Mouse (Mus musculus): ENCODE results near the gene Mycbp. TPM values are rescaled to one million over a fixed set of nuclear protein-coding genes. Genes with fewer than 3 reads are reported as not detected.
"Not testable (repeated sequence)": the region's sequence is repeated elsewhere in the genome, so short reads cannot be mapped to it uniquely, and the experiment has no call there.

Mycbp gene
- polyA plus RNA-seq, 1 experiment from 2014 or later = 65.6 TPM

- H3K9ac ChIP-seq; ATAC-seq (ENCODE audit: insufficient number of reproducible peaks, low FRiP score); H3K27me3 ChIP-seq (replicated peaks); H3K4me1 ChIP-seq (replicated peaks); H3K9me3 ChIP-seq (replicated peaks); H3K4me3 ChIP-seq; H3K27ac ChIP-seq (ENCODE audit: poor library complexity, severe bottlenecking); H3K4me2 ChIP-seq: not testable (repeated sequence)
- 74% methylated on average over 7 of the region's 7 CpGs for WGBS
- H3K36me3 ChIP-seq = peaks cover 14% of the 10 kb centered on the region
Measured at GRCm38 (mm10) chr4:123940878-123941277, 36.2 kb downstream of the Mycbp start.

- ATAC-seq (ENCODE audit: insufficient number of reproducible peaks, low FRiP score) = no peak
- no peaks in the 10 kb centered on the region for H3K9me3 ChIP-seq (replicated peaks)
- 0 out of 2 replicates have a peak, but pooled peaks cover 13% of the 10 kb centered on the region for H3K27me3 ChIP-seq (replicated peaks)
- WGBS = 78% methylated on average over 4 of the region's 4 CpGs
- no peak overlapping the region for H3K4me3 ChIP-seq
- H3K4me1 ChIP-seq (replicated peaks) = no peaks in the 10 kb centered on the region
- no peaks in the 10 kb centered on the region for H3K36me3 ChIP-seq
- H3K27ac ChIP-seq (ENCODE audit: poor library complexity, severe bottlenecking) = no peak overlapping the region
- no peak overlapping the region for H3K9ac ChIP-seq
- no peak overlapping the region for H3K4me2 ChIP-seq
Measured at GRCm38 (mm10) chr4:123946701-123947100, 42.1 kb downstream of the Mycbp start.

- WGBS = 43% methylated on average over 5 of the region's 5 CpGs
- H3K9me3 ChIP-seq (replicated peaks) = no peaks in the 10 kb centered on the region
- H3K4me2 ChIP-seq = no peak overlapping the region
- no peak overlapping the region for H3K4me3 ChIP-seq
- ATAC-seq (ENCODE audit: insufficient number of reproducible peaks, low FRiP score) = no peak
- H3K27me3 ChIP-seq (replicated peaks) = peaks cover 16% of the 10 kb centered on the region; the same call in 1 of the 2 replicates
- H3K4me1 ChIP-seq (replicated peaks) = no peaks in the 10 kb centered on the region
- H3K36me3 ChIP-seq = no peaks in the 10 kb centered on the region
- H3K27ac ChIP-seq (ENCODE audit: poor library complexity, severe bottlenecking) = no peak overlapping the region
- no peak overlapping the region for H3K9ac ChIP-seq
Measured at GRCm38 (mm10) chr4:123947149-123947548, 42.5 kb downstream of the Mycbp start.

- WGBS = 79% methylated on average over 6 of the region's 6 CpGs
- no peaks in the 10 kb centered on the region for H3K4me1 ChIP-seq (replicated peaks)
- no peak overlapping the region for H3K9ac ChIP-seq
- H3K36me3 ChIP-seq = no peaks in the 10 kb centered on the region
- H3K4me3 ChIP-seq = no peak overlapping the region
- H3K4me2 ChIP-seq = no peak overlapping the region
- no peaks in the 10 kb centered on the region for H3K9me3 ChIP-seq (replicated peaks)
- ATAC-seq (ENCODE audit: insufficient number of reproducible peaks, low FRiP score) = no peak
- peaks cover 23% of the 10 kb centered on the region; the same call in 1 of the 2 replicates for H3K27me3 ChIP-seq (replicated peaks)
- H3K27ac ChIP-seq (ENCODE audit: poor library complexity, severe bottlenecking) = no peak overlapping the region
Measured at GRCm38 (mm10) chr4:123948901-123949300, 44.3 kb downstream of the Mycbp start.

GRCm38 (mm10) chr4:123949649-123950048 lies 45.0 kb downstream of the Mycbp start:
- 74% methylated on average over 10 of the region's 10 CpGs for WGBS
- Histone ChIP-seq H3K4me3 (no peak overlapping the region), H3K27me3 (replicated peaks) (peaks cover 23% of the 10 kb centered on the region; the same call in 1 of the 2 replicates), H3K4me1 (replicated peaks) (no peaks in the 10 kb centered on the region), H3K36me3 (no peaks in the 10 kb centered on the region), H3K4me2 (no peak overlapping the region), H3K27ac (ENCODE audit: poor library complexity, severe bottlenecking) (no peak overlapping the region), H3K9ac (no peak overlapping the region), H3K9me3 (replicated peaks) (no peaks in the 10 kb centered on the region)
- ATAC-seq (ENCODE audit: insufficient number of reproducible peaks, low FRiP score) = no peak

- no peak overlapping the region for H3K4me2 ChIP-seq
- H3K4me3 ChIP-seq = no peak overlapping the region
- peaks cover 8% of the 10 kb centered on the region; the same call in 1 of the 2 replicates for H3K4me1 ChIP-seq (replicated peaks)
- no peaks in the 10 kb centered on the region for H3K9me3 ChIP-seq (replicated peaks)
- no peaks in the 10 kb centered on the region for H3K36me3 ChIP-seq
- no peak for ATAC-seq (ENCODE audit: insufficient number of reproducible peaks, low FRiP score)
- H3K27ac ChIP-seq (ENCODE audit: poor library complexity, severe bottlenecking) = no peak overlapping the region
- WGBS = 47% methylated on average over 7 of the region's 8 CpGs
- peaks cover 32% of the 10 kb centered on the region for H3K27me3 ChIP-seq (replicated peaks)
- no peak overlapping the region for H3K9ac ChIP-seq
Measured at GRCm38 (mm10) chr4:123952059-123952458, 47.4 kb downstream of the Mycbp start.

- Histone ChIP-seq H3K27ac (ENCODE audit: poor library complexity, severe bottlenecking) (no peak overlapping the region), H3K27me3 (replicated peaks) (peaks cover 27% of the 10 kb centered on the region), H3K4me1 (replicated peaks) (peaks cover 24% of the 10 kb centered on the region), H3K9ac (peak overlapping the region; percentile 39; the same call in 1 of the 2 replicates), H3K9me3 (replicated peaks) (no peaks in the 10 kb centered on the region), H3K4me3 (peak overlapping the region; percentile 31), H3K4me2 (peak overlapping the region; percentile 62), H3K36me3 (no peaks in the 10 kb centered on the region)
- WGBS = 5% methylated on average over 31 of the region's 31 CpGs
- peak; percentile 79 for ATAC-seq (ENCODE audit: insufficient number of reproducible peaks, low FRiP score)
Measured at GRCm38 (mm10) chr4:123956703-123957491, 52.3 kb downstream of the Mycbp start.

GRCm38 (mm10) chr4:123957492-123957808 lies 52.8 kb downstream of the Mycbp start:
- Histone ChIP-seq H3K9ac (no peak overlapping the region), H3K4me2 (peak overlapping the region; percentile 62; the same call in 1 of the 2 replicates), H3K4me3 (no peak overlapping the region; the same call in 1 of the 2 replicates)

GRCm38 (mm10) chr4:123957891-123958290 lies 53.3 kb downstream of the Mycbp start:
- H3K9ac ChIP-seq = no peak overlapping the region
- H3K9me3 ChIP-seq (replicated peaks) = no peaks in the 10 kb centered on the region
- no peaks in the 10 kb centered on the region for H3K36me3 ChIP-seq
- H3K4me1 ChIP-seq (replicated peaks) = peaks cover 26% of the 10 kb centered on the region
- WGBS = 65% methylated on average over 4 of the region's 4 CpGs
- H3K4me2 ChIP-seq = no peak overlapping the region
- no peak overlapping the region for H3K27ac ChIP-seq (ENCODE audit: poor library complexity, severe bottlenecking)
- ATAC-seq (ENCODE audit: insufficient number of reproducible peaks, low FRiP score) = no peak
- H3K4me3 ChIP-seq = no peak overlapping the region
- peaks cover 22% of the 10 kb centered on the region for H3K27me3 ChIP-seq (replicated peaks)

More at GRCm38 (mm10) chr4:123957492-123957808, 52.8 kb downstream of the Mycbp start:
- Histone ChIP-seq H3K9me3 (replicated peaks) (no peaks in the 10 kb centered on the region), H3K36me3 (no peaks in the 10 kb centered on the region), H3K4me1 (replicated peaks) (peaks cover 26% of the 10 kb centered on the region), H3K27ac (ENCODE audit: poor library complexity, severe bottlenecking) (no peak overlapping the region), H3K27me3 (replicated peaks) (peaks cover 22% of the 10 kb centered on the region)
- WGBS = 51% methylated on average over 4 of the region's 4 CpGs
- ATAC-seq (ENCODE audit: insufficient number of reproducible peaks, low FRiP score) = no peak

GRCm38 (mm10) chr4:123960955-123961354 lies 56.3 kb downstream of the Mycbp start:
- Histone ChIP-seq H3K4me3 (no peak overlapping the region), H3K27me3 (replicated peaks) (peaks cover 11% of the 10 kb centered on the region), H3K9ac (no peak overlapping the region), H3K9me3 (replicated peaks) (no peaks in the 10 kb centered on the region), H3K4me2 (peak overlapping the region; percentile 36; the same call in 1 of the 2 replicates), H3K4me1 (replicated peaks) (peaks cover 30% of the 10 kb centered on the region), H3K27ac (ENCODE audit: poor library complexity, severe bottlenecking) (no peak overlapping the region), H3K36me3 (no peaks in the 10 kb centered on the region)
- ATAC-seq (ENCODE audit: insufficient number of reproducible peaks, low FRiP score) = no peak
- WGBS = 44% methylated on average over 4 of the region's 4 CpGs

Data from heart, embryonic 12.5 days (tissue).